ENCODE assay signal across 8 mouse cellular contexts in the genomic region with DNA sequence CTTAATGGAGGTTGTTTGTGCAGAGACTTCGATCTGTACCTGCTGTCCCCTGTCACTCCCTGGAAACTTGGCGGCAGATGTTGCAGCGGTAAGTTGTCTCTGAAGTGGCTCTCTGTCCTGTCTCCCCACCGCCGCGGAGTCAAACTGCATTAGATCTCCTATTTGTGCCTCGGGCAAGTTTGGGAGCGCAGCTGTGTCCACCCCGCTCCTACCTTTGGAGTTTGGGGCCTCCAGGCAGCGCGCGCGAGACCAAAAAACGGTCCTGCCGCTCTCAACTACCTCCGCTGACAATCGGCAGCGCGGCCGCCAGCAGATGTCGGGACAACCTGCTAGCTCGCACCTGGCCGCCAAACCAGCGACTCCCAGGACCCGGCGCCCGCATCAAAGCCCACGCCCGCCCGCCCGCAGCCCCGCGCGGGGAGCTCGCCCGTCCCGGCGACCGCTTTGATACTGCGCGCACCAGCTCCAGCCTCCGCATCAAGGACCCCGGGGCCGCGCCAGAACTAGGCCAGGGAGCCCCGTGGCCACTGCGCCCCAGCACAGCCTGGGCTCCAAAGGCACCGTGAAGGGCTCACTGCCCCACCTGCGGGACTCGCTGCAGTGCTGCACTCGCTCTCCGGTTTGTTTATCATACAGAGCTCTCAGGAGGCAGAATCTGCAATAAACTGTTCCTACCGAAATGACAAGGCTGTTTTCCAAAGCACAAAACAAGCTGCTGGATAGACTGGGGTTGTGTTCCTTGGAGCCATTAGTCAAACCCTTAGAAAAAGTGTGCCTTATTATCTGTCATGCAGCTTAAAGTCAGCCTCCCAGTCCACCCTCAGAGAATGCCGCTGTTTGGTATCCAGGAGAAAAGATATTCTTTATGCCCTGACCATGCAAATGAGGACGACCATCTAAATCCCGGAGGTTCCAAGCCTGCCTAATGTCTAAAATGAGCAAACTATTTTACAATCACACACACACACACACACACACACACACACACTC.
DNase-seq lines count a peak whose midpoint lies in the region; ATAC-seq and TF ChIP-seq lines count a peak whose summit lies in the region.

No protein-coding gene starts in this region.

- H3K27me3 ChIP-seq in heart, embryonic 15.5 days, result no peaks in the 10 kb centered on the region
- peaks cover 3% of the 10 kb centered on the region; the same call in 1 of the 2 replicates for H3K27me3 ChIP-seq in lung, embryonic 14.5 days (ENCODE audit: insufficient read depth, low read length)

- no peaks in the 10 kb centered on the region for H3K9me3 ChIP-seq in heart, embryonic 15.5 days (replicated peaks)
- H3K9me3 ChIP-seq in lung, embryonic 14.5 days (ENCODE audit: low read depth, low read length), result no peaks in the 10 kb centered on the region

- no peak overlapping the region for H3K27ac ChIP-seq in heart, embryonic 15.5 days
- H3K27ac ChIP-seq in layer of hippocampus, adult 2 months, result peak overlapping the region; percentile 94
- H3K27ac ChIP-seq in lung, embryonic 14.5 days (ENCODE audit: low read depth), result no peak overlapping the region

- peak overlapping the region; percentile 52 for H3K4me3 ChIP-seq in heart, embryonic 15.5 days
- peak overlapping the region; percentile 65 for H3K4me3 ChIP-seq in layer of hippocampus, adult 2 months
- H3K4me3 ChIP-seq in lung, embryonic 14.5 days (ENCODE audit: low read depth, low read length), result peak overlapping the region; percentile 44

- peak overlapping the region; percentile 56 for H3K9ac ChIP-seq in heart, embryonic 15.5 days
- H3K9ac ChIP-seq in lung, embryonic 14.5 days, result peak overlapping the region; percentile 50

- peak; percentile 18 for DNase-seq in kidney, adult 18-20 months
- no peak for DNase-seq in kidney, adult 9 months
- peak; percentile 29 for DNase-seq in cerebellum, postnatal 36 days
- DNase-seq in layer of hippocampus, adult 2 months (ENCODE audit: low spot score in 2 of 2), result peak; percentile 2 to 50
- DNase-seq in lung, embryonic 14.5 days, result peak; percentile 60
- DNase-seq in retina, embryonic 14.5 days (ENCODE audit: low spot score), result peak; percentile 68
- peak; percentile 7 for DNase-seq in urinary bladder, postnatal 25 days (ENCODE audit: low spot score)

- TF ChIP-seq CTCF in layer of hippocampus, adult 2 months (conservative IDR thresholded peaks at IDR 0.05), result peak; percentile 72
- TF ChIP-seq CTCF in lung, embryonic 14.5 days (IDR thresholded peaks at IDR 0.05; ENCODE audit: low read depth), result peak; percentile 51

- peak overlapping the region; percentile 86 for H3K4me2 ChIP-seq in heart, embryonic 15.5 days
- peak overlapping the region; percentile 93 for H3K4me2 ChIP-seq in lung, embryonic 14.5 days

- H3K4me1 ChIP-seq in heart, embryonic 15.5 days (replicated peaks), result peaks cover 9% of the 10 kb centered on the region; the same call in 1 of the 2 replicates
- H3K4me1 ChIP-seq in lung, embryonic 14.5 days (ENCODE audit: insufficient read depth), result no peaks in the 10 kb centered on the region

- WGBS in heart, embryonic 15.5 days, result 9% methylated on average over 56 of the region's 56 CpGs
- WGBS in lung, embryonic 14.5 days, result 4% methylated on average over 56 of the region's 56 CpGs

- peak; percentile 43; the same call in 1 of the 2 replicates for ATAC-seq in heart, embryonic 15.5 days (replicated peaks; ENCODE audit: insufficient number of reproducible peaks, insufficient read depth, low FRiP score, low read depth)
- ATAC-seq in lung, embryonic 14.5 days (ENCODE audit: insufficient read depth), result peak; percentile 82

- H3K36me3 ChIP-seq in heart, embryonic 15.5 days, result peaks cover 22% of the 10 kb centered on the region
- peaks cover 4% of the 10 kb centered on the region; the same call in 1 of the 2 replicates for H3K36me3 ChIP-seq in lung, embryonic 14.5 days (ENCODE audit: insufficient read depth)
